In genomic region chr16:31766715-31767114, GRCm38 (mm10) we compare ENCODE assay signal across 13 mouse cellular contexts.
DNase-seq lines count a peak whose midpoint lies in the region; ATAC-seq and TF ChIP-seq lines count a peak whose summit lies in the region.
"Had no signal": no experiment of that assay in that cellular context is flagged by ENCODE, and none has a peak within 500 bp of the region (broad histone marks: within the 10 kb centered on the region; RNA-seq: fewer than 3 reads in every experiment).

No protein-coding gene starts in this region.

- DNase-seq in hindbrain, embryonic 11.5 days (ENCODE audit: low spot score), result no peak
- peak; percentile 17 for DNase-seq in embryo, embryonic 11.5 days (ENCODE audit: low read depth, low spot score)
- peak; percentile 24 for DNase-seq in mesoderm, embryonic 11.5 days (ENCODE audit: low read depth, low spot score)
- DNase-seq in ovary, postnatal 36 days (ENCODE audit: low spot score), result no peak
- DNase-seq: adrenal gland, postnatal 14 days; cerebellum, adult 11 months; heart, adult 2 months; heart, postnatal 4 days; lung, postnatal 10 days; thymus, postnatal 14 days had no signal

- no peaks in the 10 kb centered on the region for H3K9me3 ChIP-seq in hindbrain, embryonic 12.5 days (replicated peaks)
- H3K9me3 ChIP-seq in hindbrain, embryonic 11.5 days (ENCODE audit: control insufficient read depth, low read length), result no peaks in the 10 kb centered on the region
- no peaks in the 10 kb centered on the region for H3K9me3 ChIP-seq in heart, embryonic 11.5 days (replicated peaks; ENCODE audit: control insufficient read depth, low read length)

- no peaks in the 10 kb centered on the region for H3K4me1 ChIP-seq in hindbrain, embryonic 12.5 days
- no peaks in the 10 kb centered on the region for H3K4me1 ChIP-seq in hindbrain, embryonic 11.5 days (replicated peaks; ENCODE audit: control insufficient read depth, insufficient read depth, low read length)
- H3K4me1 ChIP-seq in heart, embryonic 11.5 days (ENCODE audit: control insufficient read depth, insufficient read depth, low read length), result no peaks in the 10 kb centered on the region

- peaks cover 44% of the 10 kb centered on the region for H3K79me3 ChIP-seq in C2C12 (ENCODE audit: low read depth)

- no peak overlapping the region for H3K27ac ChIP-seq in hindbrain, embryonic 12.5 days
- no peak overlapping the region for H3K27ac ChIP-seq in hindbrain, embryonic 11.5 days (ENCODE audit: low read depth, low read length)
- H3K27ac ChIP-seq in heart, embryonic 11.5 days (ENCODE audit: low read depth, low read length), result no peak overlapping the region
- H3K27ac ChIP-seq: heart, adult 2 months had no signal

- no peak overlapping the region for H3K4me3 ChIP-seq in hindbrain, embryonic 12.5 days
- H3K4me3 ChIP-seq in hindbrain, embryonic 11.5 days (ENCODE audit: low read depth, low read length), result no peak overlapping the region
- H3K4me3 ChIP-seq in C2C12 (ENCODE audit: insufficient read depth, poor library complexity, severe bottlenecking), result no peak overlapping the region
- no peak overlapping the region for H3K4me3 ChIP-seq in heart, embryonic 11.5 days (ENCODE audit: low read depth, low read length)
- H3K4me3 ChIP-seq: heart, adult 2 months had no signal

- no peak overlapping the region for H3K4me2 ChIP-seq in hindbrain, embryonic 12.5 days (replicated peaks)
- H3K4me2 ChIP-seq in hindbrain, embryonic 11.5 days (replicated peaks; ENCODE audit: low read depth, low read length), result no peak overlapping the region
- H3K4me2 ChIP-seq in heart, embryonic 11.5 days, result no peak overlapping the region

- no peaks in the 10 kb centered on the region for H3K27me3 ChIP-seq in hindbrain, embryonic 12.5 days
- no peaks in the 10 kb centered on the region for H3K27me3 ChIP-seq in hindbrain, embryonic 11.5 days (ENCODE audit: control insufficient read depth, insufficient read depth, low read length)
- H3K27me3 ChIP-seq in C2C12 (ENCODE audit: control insufficient read depth, insufficient read depth, insufficient read length), result no peaks in the 10 kb centered on the region
- H3K27me3 ChIP-seq in heart, embryonic 11.5 days (ENCODE audit: control insufficient read depth, insufficient read depth, low read length), result no peaks in the 10 kb centered on the region

- no peaks in the 10 kb centered on the region for H3K36me3 ChIP-seq in hindbrain, embryonic 12.5 days
- no peaks in the 10 kb centered on the region for H3K36me3 ChIP-seq in hindbrain, embryonic 11.5 days (ENCODE audit: control insufficient read depth, insufficient read depth, low read length)
- H3K36me3 ChIP-seq in C2C12 (ENCODE audit: control insufficient read depth, insufficient read depth), result peaks cover 8% of the 10 kb centered on the region
- H3K36me3 ChIP-seq in heart, embryonic 11.5 days (ENCODE audit: control insufficient read depth, insufficient read depth, low read length), result no peaks in the 10 kb centered on the region

- no peak overlapping the region for H3ac ChIP-seq in C2C12 (ENCODE audit: control insufficient read depth, insufficient read length, low read depth)

- no peak overlapping the region for H3K9ac ChIP-seq in hindbrain, embryonic 12.5 days
- H3K9ac ChIP-seq in hindbrain, embryonic 11.5 days (ENCODE audit: low read depth, low read length), result no peak overlapping the region
- H3K9ac ChIP-seq in heart, embryonic 11.5 days (ENCODE audit: low read depth, low read length), result no peak overlapping the region

- WGBS in hindbrain, embryonic 12.5 days, result 38% methylated on average over 3 of the region's 3 CpGs
- WGBS in hindbrain, embryonic 11.5 days, result 62% methylated on average over 3 of the region's 3 CpGs
- WGBS in heart, embryonic 11.5 days (ENCODE audit: insufficient replicate concordance), result 81% methylated on average over 3 of the region's 3 CpGs

- peaks cover 78% of the 10 kb centered on the region for H3K79me2 ChIP-seq in C2C12 (ENCODE audit: control insufficient read depth, insufficient read depth)

- peak; percentile 80 for ATAC-seq in hindbrain, embryonic 12.5 days (ENCODE audit: low FRiP score)
- no peak for ATAC-seq in hindbrain, embryonic 11.5 days (ENCODE audit: low FRiP score)
- ATAC-seq in heart, embryonic 11.5 days (replicated peaks; ENCODE audit: insufficient number of reproducible peaks, low FRiP score, low TSS enrichment), result no peak

- no peak for TF ChIP-seq CTCF in C2C12 (IDR thresholded peaks at IDR 0.05; ENCODE audit: control insufficient read depth, insufficient read depth, insufficient read length)

TF ChIP-seq in C2C12, 6 proteins besides CTCF, POLR2A, EP300 and RAD21:
- no peak for TF ChIP-seq CEBPB (IDR thresholded peaks at IDR 0.05; ENCODE audit: low read depth)
- no peak for TF ChIP-seq MYOD1 (IDR thresholded peaks at IDR 0.05; ENCODE audit: control insufficient read depth, insufficient read length, low read depth)
- peak; percentile 5 for TF ChIP-seq USF1 (IDR thresholded peaks at IDR 0.05; ENCODE audit: low read depth)

Comparison
In these comparisons a context has a peak if more than half of its experiments do, and no peak if none do; other contexts are left out.
1. DNase-seq: peak in embryo, embryonic 11.5 days (single experiment) and mesoderm, embryonic 11.5 days (single experiment); none in hindbrain, embryonic 11.5 days (single experiment) and ovary, postnatal 36 days (single experiment).